Comparison of ENCODE assay signal across 14 mouse cellular contexts in genomic region chr13:93822001-93822400, GRCm38 (mm10). TPM values are rescaled to one million over a fixed set of nuclear protein-coding genes. Genes with fewer than 3 reads are reported as not detected.
DNase-seq lines count a peak whose midpoint lies in the region; ATAC-seq and TF ChIP-seq lines count a peak whose summit lies in the region.
"Had no signal": no experiment of that assay in that cellular context is flagged by ENCODE, and none has a peak within 500 bp of the region (broad histone marks: within the 10 kb centered on the region; RNA-seq: fewer than 3 reads in every experiment).

No protein-coding gene starts in this region.

- TF ChIP-seq CTCF in thymus, adult 2 months (IDR thresholded peaks at IDR 0.05; ENCODE audit: borderline replicate concordance, control insufficient read depth, extremely low read depth, insufficient read depth, low read length, poor library complexity): no peak

- no peak overlapping the region for H3K4me3 ChIP-seq in heart, embryonic 12.5 days
- H3K4me3 ChIP-seq in kidney, embryonic 15.5 days (replicated peaks): no peak overlapping the region
- H3K4me3 ChIP-seq in forebrain, embryonic 15.5 days: no peak overlapping the region
- H3K4me3 ChIP-seq in thymus, adult 2 months (ENCODE audit: control insufficient read depth, insufficient read depth, low read length): no peak overlapping the region
- H3K4me3 ChIP-seq: forebrain, embryonic 10.5 days; limb, embryonic 12.5 days; neural tube, embryonic 15.5 days had no signal

- H3K9ac ChIP-seq in heart, embryonic 12.5 days: no peak overlapping the region
- H3K9ac ChIP-seq in kidney, embryonic 15.5 days: no peak overlapping the region; the same call in 1 of the 2 replicates
- no peak overlapping the region for H3K9ac ChIP-seq in forebrain, embryonic 15.5 days (replicated peaks)
- H3K9ac ChIP-seq: limb, embryonic 12.5 days; neural tube, embryonic 15.5 days had no signal

- DNase-seq in heart, postnatal 36 days: no peak
- peak; percentile 41 for DNase-seq in 3T3-L1 (ENCODE audit: low read depth, low spot score)
- DNase-seq in adrenal gland, postnatal 36 days: peak; percentile 52 to 71
- no peak for DNase-seq in thymus, adult 2 months
- DNase-seq in gastrocnemius, postnatal 14 days: no peak
- DNase-seq: B cell, adult 2 months; cerebellum, postnatal 10 days had no signal

- H3K4me2 ChIP-seq in heart, embryonic 12.5 days: no peak overlapping the region
- H3K4me2 ChIP-seq in kidney, embryonic 15.5 days: no peak overlapping the region
- H3K4me2 ChIP-seq in forebrain, embryonic 15.5 days (replicated peaks): no peak overlapping the region
- H3K4me2 ChIP-seq: limb, embryonic 12.5 days; neural tube, embryonic 15.5 days had no signal

- peak; percentile 45; the same call in 1 of the 2 replicates for ATAC-seq in heart, embryonic 12.5 days (ENCODE audit: insufficient number of reproducible peaks, low FRiP score)
- peak; percentile 43; the same call in 1 of the 2 replicates for ATAC-seq in kidney, embryonic 15.5 days (replicated peaks; ENCODE audit: low FRiP score)
- no peak for ATAC-seq in forebrain, embryonic 15.5 days (replicated peaks)
- ATAC-seq: intestine, embryonic 16.5 days had no signal

- H3K36me3 ChIP-seq in heart, embryonic 12.5 days: 0 out of 2 replicates have a peak, but pooled peaks cover 2% of the 10 kb centered on the region
- no peaks in the 10 kb centered on the region for H3K36me3 ChIP-seq in kidney, embryonic 15.5 days
- no peaks in the 10 kb centered on the region for H3K36me3 ChIP-seq in forebrain, embryonic 15.5 days
- no peaks in the 10 kb centered on the region for H3K36me3 ChIP-seq in thymus, adult 2 months (ENCODE audit: control insufficient read depth, insufficient read depth, low read length)
- H3K36me3 ChIP-seq: forebrain, embryonic 10.5 days; limb, embryonic 12.5 days; neural tube, embryonic 15.5 days had no signal

- H3K27me3 ChIP-seq in heart, embryonic 12.5 days (replicated peaks): no peaks in the 10 kb centered on the region
- H3K27me3 ChIP-seq in kidney, embryonic 15.5 days: no peaks in the 10 kb centered on the region
- no peaks in the 10 kb centered on the region for H3K27me3 ChIP-seq in forebrain, embryonic 15.5 days
- H3K27me3 ChIP-seq in thymus, adult 2 months (ENCODE audit: control insufficient read depth, insufficient read depth, low read length): no peaks in the 10 kb centered on the region
- H3K27me3 ChIP-seq: limb, embryonic 12.5 days; neural tube, embryonic 15.5 days had no signal

- 54% methylated on average over 6 of the region's 6 CpGs for WGBS in heart, embryonic 12.5 days
- 32% methylated on average over 6 of the region's 6 CpGs for WGBS in kidney, embryonic 15.5 days
- 87% methylated on average over 6 of the region's 6 CpGs for WGBS in forebrain, embryonic 15.5 days
- 86% methylated on average over 6 of the region's 6 CpGs for WGBS in thymus, adult 2 months

- TF ChIP-seq POLR2A in thymus, adult 2 months (IDR thresholded peaks at IDR 0.05; ENCODE audit: control insufficient read depth, extremely low read depth, insufficient read depth, low read length, poor library complexity): no peak

- intact Hi-C loops in heart, postnatal 36 days (cut with DNase I): no loop called here
- intact Hi-C loops in gastrocnemius, postnatal 14 days (cut with DNase I; ENCODE audit: low total_unique reads): no loop called here

- H3K27ac ChIP-seq in heart, embryonic 12.5 days (ENCODE audit: poor library complexity, severe bottlenecking): no peak overlapping the region
- H3K27ac ChIP-seq in kidney, embryonic 15.5 days: 0 out of 2 replicates have a peak overlapping the region, but pooled peaks have one; percentile 41
- H3K27ac ChIP-seq in forebrain, embryonic 15.5 days (replicated peaks): no peak overlapping the region
- no peak overlapping the region for H3K27ac ChIP-seq in thymus, adult 2 months (ENCODE audit: control insufficient read depth, insufficient read depth, low read length)
- H3K27ac ChIP-seq: forebrain, embryonic 10.5 days; limb, embryonic 12.5 days; neural tube, embryonic 15.5 days had no signal

- H3K9me3 ChIP-seq in heart, embryonic 12.5 days (replicated peaks): peaks cover 3% of the 10 kb centered on the region; the same call in 1 of the 2 replicates
- H3K9me3 ChIP-seq in kidney, embryonic 15.5 days (replicated peaks): no peaks in the 10 kb centered on the region
- no peaks in the 10 kb centered on the region for H3K9me3 ChIP-seq in forebrain, embryonic 15.5 days
- H3K9me3 ChIP-seq: forebrain, embryonic 10.5 days; neural tube, embryonic 15.5 days had no signal

- H3K4me1 ChIP-seq in heart, embryonic 12.5 days (replicated peaks): peaks cover 11% of the 10 kb centered on the region
- peaks cover 11% of the 10 kb centered on the region for H3K4me1 ChIP-seq in kidney, embryonic 15.5 days
- H3K4me1 ChIP-seq in forebrain, embryonic 15.5 days: no peaks in the 10 kb centered on the region
- H3K4me1 ChIP-seq in thymus, adult 2 months (replicated peaks; ENCODE audit: control insufficient read depth, insufficient read depth, low read length): no peaks in the 10 kb centered on the region
- H3K4me1 ChIP-seq: neural tube, embryonic 15.5 days had no signal

RNA-seq across cellular contexts. Expression of gene Arsb, which starts 50.6 kb away (rescaled TPM):
- polyA plus RNA-seq in heart, embryonic 12.5 days (2016; fragmentation: Nextera tagmentation; extraction: Ambion mirVana): 7.6 and 8.1 TPM in 2 replicates
- total RNA-seq in heart, postnatal 36 days (2021): 1 to 10 TPM; 5.6 to 6.2 TPM
- total RNA-seq in adrenal gland, postnatal 36 days (2021): 10 to 100 TPM; 36.9 to 43.3 TPM
- 12.7 and 13.9 TPM in 2 replicates for polyA plus RNA-seq in kidney, embryonic 15.5 days (2015; fragmentation: Nextera tagmentation; extraction: Ambion mirVana)
- 8.1 and 8.2 TPM in 2 replicates for polyA plus RNA-seq in forebrain, embryonic 15.5 days (2015; fragmentation: Nextera tagmentation; extraction: Ambion mirVana)
- 17.9 and 19.1 TPM in 2 replicates for polyA plus RNA-seq in thymus, adult 2 months (2012; rRNA removed)
- total RNA-seq in gastrocnemius, postnatal 14 days (2021): 1 to 10 TPM; 6.1 to 7.9 TPM

Comparison
In these comparisons a context has a peak if more than half of its experiments do, and no peak if none do; other contexts are left out.
1. DNase-seq: peak in 3T3-L1 (single experiment) and adrenal gland, postnatal 36 days (2 of 2); none in heart, postnatal 36 days (0 of 2), thymus, adult 2 months (single experiment) and gastrocnemius, postnatal 14 days (single experiment).